Mouse (Mus musculus): Measurements from ENCODE around the gene Zfp524.
A peak's percentile ranks its signal among the peaks of the same experiment; 100 is the strongest.

Gene Zfp524

DNA sequence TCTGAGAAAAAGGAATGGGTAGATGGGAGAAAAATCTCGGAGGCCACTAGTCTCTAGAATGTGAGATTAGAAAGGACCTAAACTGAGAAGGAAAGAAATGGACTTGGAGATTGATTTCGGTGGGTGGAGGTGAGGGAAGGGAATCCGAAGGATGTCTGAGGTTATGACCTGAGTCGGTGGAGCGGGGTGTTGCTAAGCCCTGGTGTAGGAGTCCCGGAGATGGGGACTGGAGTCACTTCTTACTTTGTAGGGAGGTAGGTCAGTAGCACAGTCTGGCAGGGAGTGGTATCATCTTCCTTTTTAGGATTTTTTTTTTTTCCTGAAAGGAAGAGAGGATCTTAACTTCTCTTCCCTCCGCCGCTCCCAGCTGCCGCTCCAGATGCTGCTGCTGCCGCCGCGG is 38.2 kb downstream of the Zfp524 start:
- DNase-seq: no peak

DNA sequence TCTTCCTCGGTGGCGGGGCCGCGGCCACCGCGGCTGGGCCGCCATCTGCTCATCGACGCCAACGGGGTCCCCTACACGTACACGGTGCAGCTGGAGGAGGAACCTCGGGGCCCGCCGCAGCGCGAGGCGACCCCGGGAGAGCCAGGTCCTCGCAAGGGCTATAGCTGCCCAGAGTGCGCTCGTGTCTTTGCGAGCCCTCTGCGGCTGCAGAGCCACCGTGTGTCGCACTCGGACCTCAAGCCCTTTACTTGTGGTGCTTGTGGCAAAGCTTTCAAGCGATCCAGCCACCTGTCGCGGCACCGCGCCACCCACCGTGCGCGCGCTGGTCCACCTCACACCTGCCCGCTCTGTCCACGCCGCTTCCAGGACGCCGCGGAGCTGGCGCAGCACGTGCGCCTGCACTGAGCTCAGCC is 38.7 kb downstream of the Zfp524 start:
- DNase-seq: no peak

DNA sequence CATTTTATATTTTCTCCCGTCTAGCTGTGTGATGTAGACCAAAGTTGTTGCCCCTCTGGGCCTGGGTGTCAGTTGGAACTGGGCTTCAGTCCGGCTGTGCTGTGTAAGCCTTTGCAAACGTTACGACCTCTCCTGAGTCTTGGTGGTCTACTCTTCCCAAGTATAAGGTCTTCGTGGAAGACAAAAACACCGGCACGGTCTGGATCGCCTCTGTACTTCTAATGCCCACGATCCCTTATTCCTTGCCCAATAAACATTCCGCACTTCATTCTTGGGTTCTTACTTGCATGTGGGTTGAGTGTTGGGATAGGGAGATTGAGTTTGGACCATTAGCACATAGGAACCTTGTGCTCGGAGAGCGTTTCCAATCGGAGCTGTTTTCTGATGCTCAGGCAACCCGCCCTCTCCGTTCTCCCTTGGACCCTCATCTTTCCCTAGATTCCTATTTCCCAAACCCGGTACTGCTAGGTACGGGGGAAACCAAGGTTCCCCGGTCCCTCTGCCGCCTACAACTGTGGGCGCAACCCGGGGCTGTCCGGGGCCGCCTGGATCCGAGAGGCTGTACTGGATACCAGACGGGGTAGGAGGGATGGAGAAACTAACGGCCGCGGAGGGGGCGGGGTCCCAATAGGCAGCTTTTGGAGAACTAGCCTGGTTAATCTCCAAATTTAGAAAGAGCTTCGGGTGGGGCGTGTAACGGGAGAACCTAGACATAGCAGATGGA is 39.4 kb downstream of the Zfp524 start:
- DNase-seq: no peak

DNA sequence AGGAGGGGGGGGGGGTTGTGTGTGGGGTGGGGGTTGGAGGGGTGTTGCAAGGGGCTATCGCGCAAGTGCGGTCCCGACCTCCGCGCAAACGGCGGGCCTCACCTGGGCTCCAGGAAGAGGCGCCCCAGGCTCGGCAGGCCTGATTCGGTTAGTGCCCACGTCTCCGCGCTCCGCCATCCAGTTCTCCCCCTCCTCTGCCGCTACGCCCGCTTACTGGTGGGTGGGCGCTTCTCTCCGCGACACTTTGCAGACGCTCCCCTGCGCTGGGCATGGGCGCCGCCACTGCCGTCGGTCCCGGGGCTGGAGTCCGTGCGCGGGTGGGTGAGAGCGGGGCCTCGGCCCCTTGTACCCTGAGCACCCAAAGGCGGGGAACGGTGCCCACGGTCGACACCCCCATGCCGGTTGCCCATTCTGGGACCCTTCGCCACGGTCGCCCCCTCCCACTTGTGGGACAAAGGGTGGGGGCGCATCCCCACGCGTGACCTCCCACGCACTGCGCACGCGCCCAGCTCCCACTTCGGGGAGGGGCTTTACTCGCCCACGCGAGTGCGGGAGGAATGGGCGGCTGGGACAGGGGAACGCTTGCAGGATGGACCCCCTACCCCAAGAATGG is 42.5 kb downstream of the Zfp524 start:
- peak; percentile 6 for DNase-seq

DNA sequence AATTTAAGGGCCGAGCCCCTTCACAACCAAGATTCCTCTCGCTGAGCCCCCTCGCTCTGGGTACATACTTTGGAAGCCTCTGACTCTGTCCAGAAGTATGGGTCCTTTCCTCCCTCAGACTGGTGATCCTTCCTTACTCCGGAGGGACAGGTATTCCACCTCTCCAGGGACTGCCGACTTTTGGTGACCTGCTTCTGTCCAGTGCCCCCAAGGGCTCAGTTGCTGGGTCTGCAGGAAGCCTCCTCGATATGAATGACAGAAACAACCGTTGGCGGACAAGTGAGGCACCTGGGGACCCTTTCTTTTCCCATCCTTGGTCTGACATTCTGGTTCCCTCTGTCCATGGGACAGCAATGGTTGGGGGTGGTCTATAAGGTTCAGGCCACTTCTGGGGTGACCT is 43.2 kb downstream of the Zfp524 start:
- no peak for DNase-seq

DNA sequence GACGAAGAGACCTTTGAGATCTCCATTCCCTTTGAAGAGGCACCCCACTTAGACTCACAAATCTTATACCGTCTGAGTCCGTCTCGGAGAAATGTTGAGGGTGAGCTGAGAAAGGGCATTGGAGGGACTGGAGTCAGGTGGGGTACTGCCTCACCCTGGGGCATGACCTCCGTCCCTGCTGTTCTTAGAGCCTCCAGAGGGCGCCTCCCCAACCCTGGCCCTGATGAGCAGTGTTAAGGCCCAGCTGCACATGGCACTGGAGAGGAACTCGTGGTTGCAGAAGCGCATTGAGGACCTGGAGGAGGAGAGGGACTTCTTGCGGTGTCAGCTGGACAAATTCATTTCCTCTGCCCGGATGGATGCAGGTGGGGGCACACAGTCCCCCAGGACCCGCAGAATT is 43.6 kb downstream of the Zfp524 start:
- DNase-seq: peak; percentile 39

DNA sequence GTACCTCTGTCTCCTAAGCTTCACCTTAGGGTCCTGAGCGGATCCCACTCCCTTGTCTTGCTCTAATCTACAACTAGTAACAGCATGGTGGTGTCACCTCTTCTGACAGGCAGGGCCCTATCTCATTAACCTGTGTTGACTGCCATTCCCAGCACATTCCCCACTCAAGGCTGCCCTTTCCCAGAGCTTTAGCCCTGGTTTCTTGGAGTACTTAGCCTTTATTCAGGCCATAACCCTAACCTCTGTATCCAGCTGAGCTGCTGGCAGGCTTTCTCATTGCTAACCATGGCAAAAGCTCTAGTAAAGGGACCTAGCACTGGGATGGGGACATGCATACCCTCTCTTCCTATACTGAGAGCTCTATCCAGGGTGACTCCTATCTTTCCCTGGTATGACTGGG is 44.4 kb downstream of the Zfp524 start:
- no peak for DNase-seq

DNA sequence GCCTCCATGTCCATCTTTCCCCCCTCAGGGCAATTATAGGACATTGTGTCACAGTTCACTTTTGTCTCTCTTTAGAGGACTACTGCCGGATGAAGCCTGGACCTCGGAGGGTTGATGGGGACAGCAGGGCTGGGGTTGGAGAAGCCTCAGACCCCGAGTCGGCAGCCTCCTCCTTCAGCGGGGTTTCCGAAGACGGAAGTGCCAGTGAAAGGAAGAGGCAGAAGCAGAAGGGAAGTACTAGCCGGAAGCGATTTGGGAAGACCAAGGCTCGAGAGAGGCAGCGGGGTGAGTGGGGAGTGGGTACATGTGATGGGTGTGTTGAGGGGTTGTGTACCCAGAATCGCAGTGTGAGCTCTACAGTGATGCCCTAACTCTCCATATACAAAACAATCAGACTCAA is 45.2 kb downstream of the Zfp524 start:
- DNase-seq: no peak

DNA sequence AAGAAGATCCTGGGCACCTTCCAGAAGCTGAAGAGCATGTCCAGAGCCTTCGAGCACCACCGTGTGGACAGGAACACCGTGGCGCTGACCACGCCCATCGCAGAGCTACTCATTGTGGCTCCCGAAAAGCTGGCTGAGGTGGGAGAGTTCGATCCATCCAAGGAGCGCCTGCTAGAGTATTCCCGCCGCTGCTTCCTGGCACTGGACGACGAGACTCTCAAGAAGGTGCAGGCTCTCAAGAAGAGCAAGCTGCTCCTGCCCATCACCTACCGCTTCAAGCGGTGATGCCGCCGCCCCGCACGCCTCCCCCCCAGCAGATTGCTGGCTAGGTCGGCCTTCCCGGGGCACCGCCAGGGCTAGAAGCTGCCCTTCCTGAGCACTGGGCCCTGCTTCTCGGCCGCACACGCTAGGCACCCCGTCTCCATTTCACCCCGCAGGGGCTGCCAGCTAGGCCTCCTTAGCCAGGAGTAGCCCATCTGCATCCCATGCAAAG is 46.1 kb downstream of the Zfp524 start:
- peak; percentile 66 for DNase-seq

DNA sequence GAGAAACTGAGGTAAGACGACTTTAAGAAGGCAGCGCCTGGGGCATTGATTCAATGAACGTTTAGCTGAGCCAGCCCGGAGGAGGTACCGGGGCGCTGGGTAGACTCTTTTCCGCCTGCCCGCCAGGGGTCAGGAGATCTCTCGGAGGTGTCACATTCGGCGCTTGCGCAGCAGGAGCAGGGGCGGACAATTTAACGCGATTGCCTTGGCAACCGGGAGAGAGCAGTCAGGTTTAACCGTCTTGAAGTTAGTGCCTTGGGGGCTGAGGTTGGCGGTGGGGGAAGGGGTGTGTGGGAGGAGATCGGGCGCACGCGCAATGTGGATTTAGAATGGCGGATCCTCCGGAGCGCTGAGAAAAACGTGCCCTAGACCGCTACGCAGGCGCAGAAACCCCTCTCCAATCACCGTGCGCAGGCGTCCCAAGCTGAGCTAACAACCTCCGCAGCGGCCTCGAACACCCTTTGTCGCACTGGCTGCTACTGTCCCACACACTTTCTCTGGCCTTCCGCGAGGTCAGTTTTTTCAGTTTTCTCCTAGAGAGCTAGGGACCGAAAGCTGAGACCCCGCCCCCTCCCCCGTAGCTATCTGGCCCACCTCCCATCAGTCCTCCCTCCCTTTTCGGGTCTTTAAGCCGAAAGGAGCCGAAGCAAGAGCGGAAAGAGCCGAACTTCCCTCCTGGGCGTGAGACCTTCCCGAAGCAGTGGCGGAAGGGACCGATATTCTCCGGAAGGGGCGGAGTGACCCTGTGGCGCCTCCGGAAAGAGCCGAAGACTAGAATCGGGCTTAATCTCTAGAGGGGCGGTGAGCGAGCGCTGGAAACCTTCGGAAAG is 46.9 kb downstream of the Zfp524 start:
- peak; percentile 99 for DNase-seq

DNA sequence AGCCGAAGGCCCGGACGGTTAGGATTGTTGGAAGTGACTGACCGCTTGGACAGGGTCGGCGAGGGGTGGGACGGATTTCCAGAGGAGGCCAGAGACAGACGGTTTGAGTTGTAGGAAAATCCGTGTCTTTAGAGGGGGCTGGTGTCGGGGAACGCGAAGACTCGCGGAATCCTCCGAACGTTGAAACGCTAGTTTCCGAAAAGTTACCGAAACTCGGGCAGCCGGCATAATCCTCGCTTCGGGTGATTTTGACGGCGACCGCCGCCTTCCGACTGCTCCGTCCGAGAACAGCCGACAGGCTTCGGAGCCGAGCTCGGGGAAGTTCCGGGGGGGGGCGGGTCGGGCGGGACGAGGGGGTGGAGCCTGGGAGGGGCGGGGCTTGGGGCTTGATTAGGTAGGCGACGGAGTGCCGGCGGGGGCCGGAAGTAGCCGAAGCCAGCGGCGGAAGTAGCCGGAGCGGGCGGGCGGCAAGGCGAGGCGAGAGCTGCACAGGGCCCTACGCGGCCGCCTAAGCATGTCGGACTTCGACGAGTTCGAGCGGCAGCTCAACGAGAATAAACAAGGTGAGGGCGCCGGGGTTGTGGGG is 47.7 kb downstream of the Zfp524 start, which contains the start of gene U2af2:
Gene U2af2 (plus strand): TSS at position 370 of the 586 bp plus-strand sequence.
- peak; percentile 94 for DNase-seq

DNA sequence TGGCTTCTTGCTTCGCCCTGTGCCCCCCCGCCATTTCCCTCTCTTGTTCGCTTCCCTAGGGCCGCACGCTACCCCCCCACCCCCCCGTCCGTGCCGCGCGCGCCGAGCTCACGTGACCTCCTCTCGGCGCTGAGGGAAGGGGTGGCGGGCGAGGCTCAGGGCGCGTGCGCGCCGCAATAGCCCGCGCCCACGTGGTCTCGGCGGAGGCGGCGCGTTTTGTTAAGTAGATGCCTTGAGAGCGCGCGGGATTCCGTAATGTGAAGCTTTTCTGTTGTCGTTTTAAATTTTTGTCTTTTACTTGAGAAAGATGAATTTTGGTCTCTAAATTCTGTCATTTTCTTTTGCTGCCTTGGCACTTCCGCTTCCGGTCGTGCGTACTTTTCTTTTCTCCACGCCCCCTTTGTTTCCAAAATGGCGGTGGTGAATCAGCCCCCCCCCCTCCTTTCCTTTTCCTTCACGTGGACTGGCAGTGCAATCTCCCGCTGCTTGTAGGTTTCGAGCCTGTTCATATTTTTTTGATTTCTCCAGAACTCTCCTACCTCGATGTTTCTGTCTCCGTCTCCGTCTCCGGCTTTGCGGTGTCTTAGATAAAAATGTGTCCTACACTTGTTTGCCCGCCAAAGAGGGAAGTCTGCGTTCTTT is 48.3 kb downstream of the Zfp524 start:
- DNase-seq: no peak

DNA sequence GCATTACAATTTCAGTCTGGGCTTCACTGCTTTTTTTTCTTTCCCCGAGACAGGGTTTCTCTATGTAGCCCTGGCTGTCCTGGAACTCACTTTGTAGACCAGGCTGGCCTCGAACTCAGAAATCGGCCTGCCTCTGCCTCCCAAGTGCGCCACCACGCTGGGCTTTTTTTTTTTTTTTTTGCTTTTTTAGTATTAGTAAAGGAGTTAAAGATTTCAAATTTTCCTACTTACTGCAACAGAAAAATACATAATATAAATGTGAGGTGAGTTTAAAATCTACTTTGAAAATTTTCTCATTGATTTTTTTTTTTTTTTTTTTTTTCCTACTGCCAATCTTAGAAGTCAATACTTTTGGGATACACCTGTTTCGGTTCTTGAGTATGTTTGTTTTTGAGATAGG is 50.7 kb downstream of the Zfp524 start:
- no peak for DNase-seq
